Mouse (Mus musculus) testis, adult 10 weeks (tissue): ENCODE results near the gene Rcc2. TPM values are rescaled to one million over a fixed set of nuclear protein-coding genes. Genes with fewer than 3 reads are reported as not detected.

Experiments used
- polyA plus RNA-seq: library from polyadenylated mRNA; stranded (reverse); fragments of 350-450 nt; fragmentation: Illumina TruSeq; extraction: RNeasy Lipid Tissue Mini Kit (QIAGEN cat#74804); gene quantifications from one replicate; pipeline ENCODE4 v1.2.3, GENCODE M21; 2014; ENCODE audit warnings: low read depth, low replicate concordance

The Rcc2 gene
- 3.9 TPM for polyA plus RNA-seq

DNA sequence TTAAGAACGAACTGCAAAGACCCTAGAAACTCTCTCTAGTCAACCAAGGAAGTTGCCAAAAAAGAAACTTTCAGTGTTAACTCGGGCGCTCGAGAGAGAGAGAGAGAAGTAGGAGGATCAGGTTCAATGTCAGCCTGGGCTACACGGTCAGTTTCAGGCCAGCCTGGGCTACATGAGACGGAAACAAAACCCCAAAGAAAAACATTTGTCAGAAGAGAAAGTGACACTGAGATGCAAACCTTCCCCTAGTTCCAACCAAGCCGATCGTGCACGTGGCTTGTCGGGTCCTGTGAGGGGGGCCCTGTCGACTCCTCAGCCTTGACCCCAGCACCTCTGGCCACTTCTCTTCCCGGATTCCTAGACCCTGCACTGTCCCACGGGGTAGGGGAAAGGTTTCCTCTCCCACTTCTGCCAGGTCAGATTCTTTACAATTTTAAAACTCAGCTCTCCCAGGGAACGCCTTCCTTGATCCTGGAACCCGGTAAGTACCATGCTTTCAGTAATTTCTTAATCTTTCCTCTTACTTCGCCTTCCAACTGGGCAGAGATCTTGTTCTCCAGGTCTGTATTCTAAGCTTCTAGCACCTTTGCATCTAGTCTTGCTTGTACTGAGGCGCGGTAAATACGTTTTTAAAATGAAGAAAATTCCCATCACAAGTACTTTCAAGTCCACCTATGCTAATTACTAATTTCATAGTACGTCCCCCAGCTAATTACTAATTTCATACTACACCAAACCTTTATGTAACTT lies at the start of gene Rcc2:
Gene Rcc2, plus strand, starts transcription at position 273 of the 750 bp plus-strand sequence.

DNA sequence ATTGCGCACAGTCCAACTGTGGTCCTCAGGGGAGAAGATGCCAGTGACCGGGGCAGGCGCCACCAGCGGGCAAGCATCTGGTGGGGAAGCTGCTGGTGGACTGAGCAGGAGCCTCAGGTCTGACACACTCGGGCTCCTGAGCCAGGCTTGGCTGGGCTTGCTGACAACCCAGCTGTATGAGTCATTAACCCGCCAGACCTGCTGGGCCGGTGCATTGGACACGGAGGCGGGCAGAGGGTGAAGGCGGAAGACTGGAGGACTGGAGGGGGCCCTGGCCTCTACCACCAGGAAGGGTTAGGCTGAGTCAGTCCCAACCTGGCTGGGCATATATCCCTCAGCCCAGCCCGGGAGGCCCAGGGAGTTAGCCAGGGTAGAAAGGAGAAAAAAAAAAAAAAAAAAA lies 34.6 kb upstream of the Rcc2 start, which contains the start of gene Arhgef10l:
Gene Arhgef10l, minus strand, starts transcription at position 253 of the 400 bp plus-strand sequence.

DNA sequence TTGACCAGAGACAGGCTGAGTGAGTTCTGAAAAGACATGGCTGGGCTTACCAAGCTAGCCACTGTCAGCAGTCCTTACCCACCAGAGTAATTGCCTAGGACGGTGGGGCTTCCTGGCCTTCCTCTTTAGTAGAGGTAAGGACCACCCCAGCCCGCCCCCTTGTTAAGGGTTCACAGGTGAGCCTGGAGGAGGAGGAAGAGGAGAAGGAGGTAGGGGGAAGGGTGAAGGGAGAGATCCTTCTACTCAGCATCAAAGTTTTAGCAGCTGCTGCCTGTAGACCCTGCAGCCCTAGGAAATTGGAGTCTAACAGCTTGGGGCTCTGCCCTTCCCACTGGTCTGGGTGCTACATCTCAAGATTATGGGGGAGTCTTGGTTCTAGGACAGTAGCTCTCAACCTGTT lies 42.2 kb downstream of the Rcc2 start, which contains the start of gene Padi6:
Gene Padi6, minus strand, starts transcription at position 101 of the 400 bp plus-strand sequence.

Other genes with a start within 250 kb of the Rcc2 start
- 1.1 TPM for gene Arhgef10l, start 34.5 kb upstream of the Rcc2 start, polyA plus RNA-seq
- 1.9 TPM for gene Padi6, start 42.1 kb downstream of the Rcc2 start, polyA plus RNA-seq
- gene Padi4, start 73.7 kb downstream of the Rcc2 start, polyA plus RNA-seq = not detected
- gene Padi3, start 110.1 kb downstream of the Rcc2 start, polyA plus RNA-seq = 0.45 TPM
- not detected for gene Padi1, start 145.2 kb downstream of the Rcc2 start, polyA plus RNA-seq
- 0.69 TPM for gene Padi2, start 205.8 kb downstream of the Rcc2 start, polyA plus RNA-seq